Mouse (Mus musculus) midbrain, embryonic 10.5 days (tissue): ENCODE measurements at regions not wholly inside any gene's neighbourhood (a gene's known extent, or its start where the extent isn't known, plus 50 kb on each side); places are given as distances from the start of the nearest gene placed in this dataset.

Experiments
- DNase-seq: peaks from one replicate; pipeline ENCODE4 v3.0.0-alpha.2; 2017; ENCODE audit warnings: low spot score
- H3K27ac ChIP-seq: fragments of 300-500 bp; sonication (generic); replicated peaks from 2 replicates; pipeline ENCODE4 v1.5.1; 2016; ENCODE audit warnings: mild to moderate bottlenecking
- H3K27me3 ChIP-seq: fragments of 300-500 bp; sonication (generic); 2 replicates; pipeline ENCODE4 v1.6.1; 2016; ENCODE audit warnings: low read depth, mild to moderate bottlenecking; ENCODE audit not compliant: poor library complexity, severe bottlenecking
- H3K36me3 ChIP-seq: fragments of 300-500 bp; sonication (generic); 2 replicates; pipeline ENCODE4 v1.6.1; 2016; ENCODE audit warnings: mild to moderate bottlenecking, moderate library complexity
- H3K4me1 ChIP-seq: fragments of 300-500 bp; sonication (generic); 2 replicates; pipeline ENCODE4 v1.6.1; 2016
- H3K4me3 ChIP-seq: fragments of 300-500 bp; sonication (generic); 2 replicates; pipeline ENCODE4 v1.5.1; 2016; ENCODE audit warnings: mild to moderate bottlenecking, moderate library complexity
- H3K9me3 ChIP-seq: fragments of 300-500 bp; sonication (generic); replicated peaks from 2 replicates; pipeline ENCODE4 v1.6.1; 2016; ENCODE audit warnings: mild to moderate bottlenecking
- WGBS: fragments of 180-500 bp; shearing (Covaris S2); methylation state at CpG from one replicate; pipeline ENCODE4 v1.1.7; 2016; 5-methylcytosine and 5-hydroxymethylcytosine counted together

DNA sequence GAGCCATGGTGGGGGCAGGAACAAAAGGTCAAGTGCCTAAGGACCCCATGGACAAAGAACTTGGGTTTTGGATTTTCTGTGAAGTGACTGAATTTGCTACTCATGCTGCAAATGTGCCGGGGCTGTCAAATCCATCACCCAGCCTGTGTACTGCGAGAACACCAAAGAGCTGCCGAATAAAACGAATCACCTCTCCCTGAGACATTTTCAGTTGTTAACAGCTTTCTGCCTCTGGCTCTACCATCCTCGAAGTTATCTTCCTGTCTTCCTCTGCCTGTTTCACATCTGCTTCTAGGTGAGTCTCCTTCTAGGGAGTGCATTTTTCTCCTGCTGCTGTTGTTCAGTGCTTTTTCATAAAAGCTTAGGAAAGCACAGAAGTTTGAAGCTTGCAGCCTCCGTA, 283.3 kb upstream of the Gm21798 start:
- H3K27me3 ChIP-seq = no peaks in the 10 kb centered on the region
- no peak overlapping the region for H3K27ac ChIP-seq
- WGBS = 76% methylated on average over 6 of the region's 6 CpGs
- peaks cover 4% of the 10 kb centered on the region for H3K4me1 ChIP-seq
- no peaks in the 10 kb centered on the region for H3K9me3 ChIP-seq
- no peak for DNase-seq
- no peak overlapping the region for H3K4me3 ChIP-seq
- H3K36me3 ChIP-seq = no peaks in the 10 kb centered on the region

DNA sequence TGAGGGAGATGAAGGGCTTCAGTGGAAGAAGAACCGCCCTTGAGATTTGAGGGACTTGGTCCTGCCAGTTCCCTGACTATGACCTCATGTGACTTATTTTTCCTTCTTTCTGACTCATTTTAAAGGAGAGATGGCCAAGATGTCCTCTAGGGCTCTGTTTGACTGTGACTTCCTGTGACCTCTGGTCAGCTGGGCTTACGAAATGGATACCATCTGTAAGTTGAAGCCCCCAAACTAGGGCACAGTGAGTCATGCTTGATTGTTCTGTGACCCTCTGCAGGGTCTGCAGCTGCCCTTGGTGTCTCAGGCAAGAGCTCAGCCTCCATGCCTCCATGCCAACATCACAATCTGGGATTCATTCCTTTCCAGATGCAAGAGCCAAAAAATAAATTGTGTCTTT, 282.3 kb upstream of the Gm21798 start:
- no peaks in the 10 kb centered on the region for H3K36me3 ChIP-seq
- no peak overlapping the region for H3K27ac ChIP-seq
- H3K4me1 ChIP-seq = peaks cover 4% of the 10 kb centered on the region
- DNase-seq = no peak
- WGBS = 81% methylated on average over 2 of the region's 2 CpGs
- no peaks in the 10 kb centered on the region for H3K9me3 ChIP-seq
- H3K4me3 ChIP-seq = no peak overlapping the region
- H3K27me3 ChIP-seq = no peaks in the 10 kb centered on the region

DNA sequence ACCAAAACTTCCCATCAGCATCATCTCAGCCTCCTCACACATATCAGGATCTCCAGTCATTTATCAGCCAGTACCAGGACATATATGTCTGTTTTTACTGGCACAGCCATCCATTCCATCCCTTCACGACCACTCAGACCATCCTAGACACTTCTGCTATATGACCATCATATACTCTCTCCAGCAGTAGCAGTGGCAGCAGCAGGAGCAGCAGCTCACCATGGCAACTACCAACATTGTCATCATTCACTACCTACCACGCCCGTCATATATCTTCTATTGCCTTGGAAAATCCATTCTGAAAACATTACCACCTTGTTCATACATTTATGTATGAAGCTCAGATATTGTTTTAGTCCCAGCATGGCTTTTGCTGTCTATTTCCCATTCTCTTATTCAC, 276.1 kb upstream of the Gm21798 start:
- 87% methylated on average over 3 of the region's 3 CpGs for WGBS
- DNase-seq = no peak
- no peaks in the 10 kb centered on the region for H3K36me3 ChIP-seq
- no peaks in the 10 kb centered on the region for H3K27me3 ChIP-seq
- H3K9me3 ChIP-seq = no peaks in the 10 kb centered on the region
- no peak overlapping the region for H3K27ac ChIP-seq
- no peaks in the 10 kb centered on the region for H3K4me1 ChIP-seq
- H3K4me3 ChIP-seq = no peak overlapping the region

- 85% methylated on average over 8 of the region's 8 CpGs for WGBS
- no peak for DNase-seq
- no peaks in the 10 kb centered on the region for H3K4me1 ChIP-seq
- H3K27ac ChIP-seq = no peak overlapping the region
- no peaks in the 10 kb centered on the region for H3K27me3 ChIP-seq
- no peaks in the 10 kb centered on the region for H3K9me3 ChIP-seq
- no peak overlapping the region for H3K4me3 ChIP-seq
- no peaks in the 10 kb centered on the region for H3K36me3 ChIP-seq
Observed at GRCm38 (mm10) chr15:64542250-64542901, 275.1 kb upstream of the Gm21798 start.

DNA sequence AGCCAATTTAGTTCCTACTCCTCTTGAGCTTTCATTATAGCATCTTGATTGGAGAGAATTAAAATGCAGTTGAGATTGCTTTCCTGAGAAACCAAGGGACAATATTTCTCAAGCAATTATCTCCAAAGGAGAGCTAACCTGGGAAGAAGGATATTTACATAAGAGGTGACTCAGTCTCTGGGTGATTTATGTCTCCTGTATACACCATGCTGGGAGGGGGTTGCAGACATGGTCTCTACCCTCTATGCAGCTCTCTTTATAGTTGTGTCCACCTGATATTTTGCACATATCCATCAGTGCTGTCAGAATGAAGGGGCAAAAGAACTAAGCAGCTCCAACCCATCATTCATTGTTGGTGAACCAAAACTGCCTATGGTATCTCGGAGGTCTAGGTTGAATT, 274.6 kb upstream of the Gm21798 start:
- WGBS = 81% methylated on average over 1 of the region's 1 CpGs
- Histone ChIP-seq H3K27me3 (no peaks in the 10 kb centered on the region), H3K4me3 (no peak overlapping the region), H3K36me3 (no peaks in the 10 kb centered on the region), H3K27ac (no peak overlapping the region), H3K4me1 (no peaks in the 10 kb centered on the region), H3K9me3 (no peaks in the 10 kb centered on the region)
- no peak for DNase-seq

GRCm38 (mm10) chr15:64546035-64546434, 271.5 kb upstream of the Gm21798 start:
- H3K9me3 ChIP-seq = no peaks in the 10 kb centered on the region
- H3K27me3 ChIP-seq = no peaks in the 10 kb centered on the region
- H3K27ac ChIP-seq = no peak overlapping the region
- DNase-seq = no peak
- H3K4me3 ChIP-seq = no peak overlapping the region
- no peaks in the 10 kb centered on the region for H3K4me1 ChIP-seq
- no peaks in the 10 kb centered on the region for H3K36me3 ChIP-seq

GRCm38 (mm10) chr15:64557540-64557939, 260.0 kb upstream of the Gm21798 start:
- Histone ChIP-seq H3K9me3 (no peaks in the 10 kb centered on the region), H3K27me3 (no peaks in the 10 kb centered on the region), H3K4me1 (no peaks in the 10 kb centered on the region), H3K36me3 (no peaks in the 10 kb centered on the region), H3K27ac (no peak overlapping the region), H3K4me3 (no peak overlapping the region)
- 96% methylated on average over 2 of the region's 2 CpGs for WGBS
- no peak for DNase-seq

DNA sequence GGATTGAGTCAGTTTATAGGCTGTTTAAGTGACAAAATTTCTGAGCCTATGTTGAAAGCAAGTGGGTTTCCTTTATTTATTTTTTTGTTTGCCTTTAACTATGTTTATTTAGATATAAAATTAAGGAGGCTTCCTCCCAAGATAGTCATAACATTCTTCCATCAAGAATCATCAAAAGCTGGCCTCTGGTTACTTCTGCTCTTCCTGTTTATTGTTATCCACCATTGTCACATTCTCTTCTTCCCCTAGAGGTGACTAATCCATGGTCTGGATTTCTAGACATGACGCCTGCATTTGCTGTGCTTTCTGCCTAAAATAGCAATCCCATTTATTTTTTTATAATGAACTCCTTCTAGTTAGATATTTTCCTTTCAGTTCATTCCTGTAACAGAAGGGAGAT, 259.3 kb upstream of the Gm21798 start:
- Histone ChIP-seq H3K4me1 (no peaks in the 10 kb centered on the region), H3K36me3 (no peaks in the 10 kb centered on the region), H3K27ac (no peak overlapping the region), H3K9me3 (no peaks in the 10 kb centered on the region), H3K4me3 (no peak overlapping the region), H3K27me3 (no peaks in the 10 kb centered on the region)
- no peak for DNase-seq
- WGBS = 76% methylated on average over 1 of the region's 1 CpGs

GRCm38 (mm10) chr15:64562431-64563111, 254.9 kb upstream of the Gm21798 start:
- no peak for DNase-seq
- H3K27me3 ChIP-seq = no peaks in the 10 kb centered on the region
- H3K9me3 ChIP-seq = no peaks in the 10 kb centered on the region
- H3K4me1 ChIP-seq = no peaks in the 10 kb centered on the region
- H3K27ac ChIP-seq = no peak overlapping the region
- H3K36me3 ChIP-seq = no peaks in the 10 kb centered on the region
- WGBS = 82% methylated on average over 3 of the region's 3 CpGs
- H3K4me3 ChIP-seq = no peak overlapping the region

GRCm38 (mm10) chr15:64564703-64565102, 252.8 kb upstream of the Gm21798 start:
- Histone ChIP-seq H3K36me3 (no peaks in the 10 kb centered on the region), H3K27ac (no peak overlapping the region), H3K4me1 (no peaks in the 10 kb centered on the region), H3K4me3 (no peak overlapping the region), H3K27me3 (no peaks in the 10 kb centered on the region), H3K9me3 (no peaks in the 10 kb centered on the region)
- WGBS = 89% methylated on average over 3 of the region's 3 CpGs
- DNase-seq = no peak

DNA sequence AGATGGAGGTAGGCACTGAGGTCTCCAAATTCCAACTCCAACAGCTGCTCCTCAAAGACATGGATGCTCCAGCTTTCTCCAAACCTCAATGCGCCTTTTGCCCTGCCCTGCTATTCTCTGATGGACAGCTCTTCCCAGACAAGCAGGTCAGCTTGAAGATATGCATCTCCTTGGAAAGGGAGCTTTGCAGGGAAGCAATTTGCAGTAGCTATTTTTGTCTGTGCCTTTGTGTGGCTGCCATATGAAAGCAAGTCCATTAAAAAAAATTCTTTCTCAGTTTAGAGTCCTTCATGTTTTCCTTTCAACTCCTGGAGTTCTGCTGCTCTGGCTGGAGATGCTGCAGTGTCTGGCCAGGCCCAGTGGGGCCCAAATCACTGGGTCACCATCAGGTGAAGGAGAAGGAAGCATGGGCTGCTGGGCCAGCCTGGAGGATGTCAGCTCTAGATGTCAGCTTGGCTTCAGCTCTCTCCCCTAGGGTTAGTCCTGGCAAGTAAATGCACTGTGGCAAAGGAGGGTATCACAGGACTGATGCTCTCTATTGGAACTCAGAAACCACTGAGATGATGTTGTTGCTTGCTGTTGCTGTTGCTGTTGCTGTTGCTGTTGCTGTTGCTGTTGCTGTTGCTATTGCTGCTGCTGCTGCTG, 240.5 kb upstream of the Gm21798 start:
- no peaks in the 10 kb centered on the region for H3K27me3 ChIP-seq
- H3K4me3 ChIP-seq = no peak overlapping the region
- no peak for DNase-seq
- no peaks in the 10 kb centered on the region for H3K9me3 ChIP-seq
- 91% methylated on average over 1 of the region's 1 CpGs for WGBS
- H3K4me1 ChIP-seq = no peaks in the 10 kb centered on the region
- no peaks in the 10 kb centered on the region for H3K36me3 ChIP-seq
- no peak overlapping the region for H3K27ac ChIP-seq

DNA sequence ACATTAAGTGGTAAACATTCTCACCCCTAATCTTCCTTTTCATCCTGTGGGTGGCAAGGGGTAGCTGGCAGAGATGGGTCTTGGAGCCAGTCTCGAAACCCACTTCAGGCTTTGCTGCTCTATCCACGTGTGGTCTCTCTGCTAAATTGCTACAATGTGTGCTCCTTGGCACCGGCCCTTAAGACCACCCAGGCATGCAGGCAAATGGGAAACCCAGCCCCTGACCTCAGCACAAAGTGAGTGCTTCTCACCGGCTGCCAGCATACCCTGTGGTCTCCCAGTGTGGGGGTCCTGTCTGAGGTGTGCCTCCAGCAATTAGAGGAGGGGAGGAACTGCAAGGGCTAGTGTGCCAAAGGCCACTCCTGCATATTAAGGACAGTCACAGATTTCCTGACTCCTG, 238.5 kb upstream of the Gm21798 start:
- peak; percentile 23 for DNase-seq
- Histone ChIP-seq H3K4me3 (no peak overlapping the region), H3K27me3 (no peaks in the 10 kb centered on the region), H3K9me3 (no peaks in the 10 kb centered on the region), H3K4me1 (no peaks in the 10 kb centered on the region), H3K36me3 (no peaks in the 10 kb centered on the region), H3K27ac (no peak overlapping the region)
- WGBS = 52% methylated on average over 4 of the region's 4 CpGs

- H3K4me1 ChIP-seq = no peaks in the 10 kb centered on the region
- H3K27ac ChIP-seq = no peak overlapping the region
- WGBS = 80% methylated on average over 1 of the region's 1 CpGs
- H3K27me3 ChIP-seq = no peaks in the 10 kb centered on the region
- H3K4me3 ChIP-seq = no peak overlapping the region
- H3K36me3 ChIP-seq = no peaks in the 10 kb centered on the region
- H3K9me3 ChIP-seq = no peaks in the 10 kb centered on the region
- DNase-seq = no peak
Observed at GRCm38 (mm10) chr15:64580481-64580880, 237.0 kb upstream of the Gm21798 start.
